Mouse (Mus musculus) NIH3T3 (cell line): Measurements from ENCODE around the gene Slc51a.
"Not testable (repeated sequence)": the region's sequence is repeated elsewhere in the genome, so short reads cannot be mapped to it uniquely, and the experiment has no call there.

Source experiments
- DNase-seq: peaks from one replicate; pipeline ENCODE4 v3.0.0-alpha.2; 2012; ENCODE audit warnings: low read depth

Slc51a gene

DNA sequence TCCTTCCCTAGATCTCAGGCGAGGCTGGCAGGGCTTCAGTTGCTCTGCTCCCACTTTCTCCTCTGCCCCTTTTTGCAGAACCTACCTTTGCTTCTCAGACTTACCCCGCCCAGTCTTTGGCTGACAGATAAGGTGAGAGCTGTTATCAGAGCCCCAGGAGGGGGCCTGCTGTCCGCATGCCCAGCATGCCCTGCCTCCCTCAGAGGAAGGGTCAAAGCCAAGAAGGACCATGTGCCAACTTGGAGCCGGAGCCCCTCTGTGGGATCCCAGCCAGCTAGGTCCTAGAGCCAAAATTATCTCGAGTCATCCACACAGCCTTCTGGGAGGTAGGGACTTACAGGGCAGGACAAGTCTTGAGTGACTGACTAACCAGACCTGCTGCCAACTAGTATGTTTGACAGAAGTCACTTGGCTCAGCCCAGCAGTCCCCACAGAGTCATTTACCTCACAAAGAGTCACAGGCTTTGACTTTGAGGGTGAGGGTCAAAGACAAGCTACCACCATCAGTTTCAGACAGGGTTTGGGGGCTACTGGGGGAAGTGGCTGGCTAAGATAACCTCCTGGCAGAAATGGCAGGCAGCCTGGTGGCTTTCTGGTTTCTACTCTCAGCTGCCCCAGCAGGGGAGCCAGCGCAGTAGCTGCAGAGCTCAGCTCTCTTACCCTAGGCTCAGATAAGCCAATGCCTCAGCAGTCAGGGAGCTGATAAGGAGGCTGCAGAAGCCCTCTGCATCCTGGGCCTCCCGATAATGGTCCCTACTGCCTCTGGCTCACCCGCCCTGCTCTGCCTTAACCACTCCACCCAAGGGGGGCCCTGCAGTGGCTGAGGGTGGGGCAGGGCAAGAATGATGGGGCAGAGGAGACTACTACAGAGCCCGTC, 21.6 kb upstream of the Slc51a start:
- DNase-seq, result no peak

DNA sequence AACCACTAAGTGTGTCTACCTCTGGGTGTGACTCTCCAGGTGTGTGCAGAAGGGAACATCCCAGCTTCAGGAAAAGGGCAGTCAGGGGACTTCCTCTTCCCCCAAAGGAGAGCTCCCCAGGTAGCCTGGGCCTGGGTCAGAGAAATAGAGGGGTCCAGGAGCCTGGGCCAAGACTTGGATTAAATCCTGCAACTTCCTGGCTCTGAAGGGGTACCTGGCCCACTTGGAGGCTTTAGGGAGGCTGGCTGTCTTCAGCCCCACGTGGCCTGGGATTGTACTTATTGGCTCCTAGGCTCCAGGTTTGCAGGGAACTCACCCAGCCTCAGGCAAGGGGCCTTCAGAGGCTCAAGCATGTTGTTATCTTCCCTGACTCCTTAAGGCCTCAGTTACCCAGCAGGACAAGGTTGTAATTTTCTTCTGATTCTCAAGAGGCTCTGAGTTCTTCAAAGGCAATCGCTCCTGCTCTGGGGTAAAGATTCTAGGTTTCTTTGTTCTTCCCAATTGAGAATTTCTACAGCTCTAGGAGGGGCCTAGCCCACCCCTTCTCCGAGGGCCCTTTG, 20.9 kb upstream of the Slc51a start:
- DNase-seq, result no peak

DNA sequence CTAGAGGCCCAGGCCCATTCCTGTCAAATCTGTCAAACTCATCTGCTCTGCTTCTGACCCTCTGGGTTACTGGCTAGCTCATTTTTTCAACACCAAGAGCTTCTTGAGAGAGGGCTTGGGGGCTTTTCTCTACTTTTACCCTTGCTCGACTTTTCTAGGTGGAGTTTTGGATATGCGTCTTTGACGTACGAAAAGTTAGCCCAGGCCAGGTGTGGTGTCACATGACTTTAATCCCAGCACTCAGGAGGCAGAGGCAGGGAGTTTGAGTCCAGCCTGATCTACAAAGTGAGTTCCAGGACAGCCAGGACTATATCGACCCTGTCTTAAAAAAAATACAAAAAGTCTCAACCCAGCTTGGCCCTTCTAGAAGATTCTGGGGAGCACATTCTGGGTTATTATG, 20.4 kb upstream of the Slc51a start:
- DNase-seq, result no peak

DNA sequence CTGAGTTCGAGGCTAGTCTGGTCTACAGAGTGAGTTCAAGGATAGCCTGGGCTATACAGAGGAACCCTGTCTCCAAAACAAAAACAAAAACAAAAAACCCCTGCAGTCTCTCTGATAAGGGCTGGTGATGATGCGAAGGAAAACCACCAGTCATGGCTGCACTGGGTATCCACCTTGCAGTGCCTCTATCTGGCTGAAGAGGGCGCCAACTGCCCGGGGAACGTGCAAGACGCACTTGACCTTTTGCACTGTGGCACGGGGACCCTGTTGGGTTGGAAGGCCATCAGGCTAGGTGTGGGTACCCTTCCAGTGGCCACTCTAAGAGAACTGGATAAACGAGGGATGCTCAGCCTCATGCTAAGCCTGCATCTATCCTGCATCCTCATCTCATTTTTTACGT, 19.7 kb upstream of the Slc51a start:
- peak; percentile 64 for DNase-seq

DNA sequence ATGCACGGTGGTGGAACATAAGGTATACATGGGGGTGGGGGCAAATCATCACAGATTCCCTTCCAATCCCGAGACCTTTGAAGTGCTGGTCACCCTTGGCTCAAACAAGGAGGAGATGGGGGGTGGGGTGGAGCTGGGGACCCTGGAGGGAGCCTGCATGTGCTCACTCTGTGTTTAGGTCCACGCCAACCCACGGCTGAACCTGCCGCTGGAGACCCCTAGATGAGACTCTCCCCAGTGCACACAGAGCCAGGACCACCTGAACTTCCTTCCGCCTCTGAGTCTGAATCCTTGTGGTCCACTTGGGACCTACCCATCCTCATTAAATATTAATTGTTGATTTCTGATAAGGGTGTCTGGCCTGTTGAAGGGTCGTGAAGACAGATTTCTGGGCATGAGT, 19.2 kb upstream of the Slc51a start:
- DNase-seq, result no peak

DNA sequence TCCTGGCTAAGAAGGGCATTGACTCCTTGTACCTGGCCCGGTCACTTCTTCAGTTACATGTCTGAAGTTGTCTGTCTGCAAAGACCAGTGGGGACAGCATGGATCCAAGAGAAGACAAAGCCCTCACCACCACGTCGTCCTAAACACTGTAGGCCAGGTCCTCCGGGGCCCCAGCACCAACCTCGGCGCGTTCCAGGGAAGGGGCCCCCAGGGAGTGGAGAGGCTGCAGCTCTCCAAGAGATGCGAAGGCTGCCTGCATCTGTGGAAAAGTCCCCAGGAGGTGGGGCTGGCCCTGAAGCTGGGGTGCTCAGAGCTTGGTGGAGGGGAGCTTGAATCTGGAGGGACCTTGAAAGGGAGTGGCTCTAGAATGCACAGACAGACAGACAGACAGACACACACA, 18.6 kb upstream of the Slc51a start:
- DNase-seq, result no peak

DNA sequence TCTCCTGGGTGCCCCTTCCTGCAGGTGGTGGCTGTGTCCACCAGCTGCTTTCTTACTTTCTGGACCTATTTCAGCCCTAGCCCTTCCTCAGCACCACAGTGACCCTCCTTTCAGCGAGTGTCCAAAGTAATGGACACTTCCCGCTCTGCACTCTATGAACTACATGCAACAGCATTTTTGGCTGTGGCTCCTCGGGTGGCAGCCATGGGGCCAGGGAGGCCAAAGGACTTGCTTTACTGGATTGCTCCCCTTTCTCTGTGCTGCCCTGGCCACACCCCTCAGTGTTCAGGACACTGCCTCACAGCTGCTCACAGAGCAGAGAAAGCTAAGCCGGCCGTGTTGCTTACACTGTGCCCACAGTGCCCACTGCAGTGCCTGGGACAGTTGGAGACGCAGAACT, 16.0 kb upstream of the Slc51a start:
- no peak for DNase-seq

DNA sequence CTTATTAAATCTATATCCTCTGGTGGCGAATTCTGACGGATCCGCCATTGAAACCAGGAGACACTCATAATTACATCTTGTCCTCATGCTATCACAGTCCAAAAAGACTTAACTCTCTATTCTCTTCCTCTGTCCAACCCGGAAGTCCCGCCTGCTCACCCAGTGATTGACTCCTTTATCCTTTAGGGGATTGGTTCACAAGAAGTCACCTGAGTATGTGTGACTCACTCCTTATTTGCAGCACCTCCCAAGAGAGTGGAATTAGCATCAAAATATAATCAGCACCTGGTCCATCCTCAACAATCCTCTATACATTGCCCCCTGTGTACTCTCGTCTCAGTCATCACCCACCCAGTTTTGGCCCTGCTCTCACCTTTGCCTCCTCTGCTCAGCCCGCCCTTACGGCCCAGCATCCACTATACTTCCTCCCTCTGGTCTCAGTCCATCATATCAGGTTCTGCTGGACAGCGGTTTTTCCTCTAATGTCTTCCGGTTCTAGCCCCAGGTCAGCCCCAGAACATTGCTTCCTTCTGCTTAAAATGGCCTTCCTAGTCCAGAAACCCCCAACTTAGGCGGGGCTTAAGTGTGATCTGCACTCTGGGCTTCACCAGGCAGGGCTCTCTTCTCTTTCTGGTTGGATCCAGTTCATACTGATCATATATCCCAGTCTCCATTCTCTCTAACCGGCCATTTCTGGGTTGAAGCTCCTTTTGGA, 15.1 kb upstream of the Slc51a start:
- DNase-seq, result no peak

DNA sequence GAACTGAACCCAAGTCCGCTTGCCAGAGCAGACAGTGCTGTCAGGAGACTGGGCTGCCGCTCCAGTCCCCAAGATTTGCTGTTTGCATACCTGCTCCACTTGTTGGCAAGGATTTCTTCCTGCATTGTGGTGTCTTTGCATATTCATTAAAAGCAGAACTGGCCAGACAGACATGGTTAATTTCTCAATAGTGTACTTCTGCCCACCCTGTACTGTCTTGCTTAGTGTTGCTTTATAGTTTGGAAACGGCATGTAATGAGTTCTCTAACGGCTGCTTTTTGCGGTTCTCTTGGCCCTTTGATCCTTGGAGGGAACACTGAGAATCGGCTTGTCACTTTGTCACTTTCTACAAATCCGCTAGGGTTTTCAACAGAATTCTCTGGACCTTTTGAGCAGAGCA, 13.8 kb upstream of the Slc51a start:
- no peak for DNase-seq

DNA sequence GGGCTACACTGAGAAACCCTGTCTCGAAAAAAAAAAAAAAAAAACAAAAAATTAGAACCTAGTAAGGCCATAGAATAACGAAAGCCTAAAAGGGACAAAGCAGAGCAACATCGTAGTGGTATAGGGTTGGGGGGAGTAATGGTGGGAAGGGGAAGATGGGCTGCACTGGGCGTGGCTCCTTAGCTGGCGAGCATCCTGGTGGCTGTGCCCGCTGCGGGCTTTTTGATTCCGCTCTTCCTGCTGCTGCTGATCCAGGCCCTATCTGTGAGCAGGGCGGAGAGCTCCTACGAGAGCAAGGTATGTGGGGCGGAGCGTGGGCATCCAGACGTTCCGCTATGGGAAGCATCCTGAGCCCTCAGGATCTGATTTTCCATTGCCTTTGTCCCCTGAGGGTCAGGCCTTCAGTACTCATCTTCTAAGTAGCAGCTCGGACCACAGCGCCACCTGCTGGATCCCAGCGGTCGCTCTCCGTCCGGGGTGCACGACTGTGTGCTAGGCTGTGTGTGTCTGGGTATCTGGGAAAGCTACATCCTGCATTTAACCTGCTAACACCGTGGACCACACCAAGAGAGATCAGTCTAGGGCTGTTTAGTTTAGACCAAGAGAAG, 11.9 kb upstream of the Slc51a start:
- DNase-seq, result peak; percentile 92

DNA sequence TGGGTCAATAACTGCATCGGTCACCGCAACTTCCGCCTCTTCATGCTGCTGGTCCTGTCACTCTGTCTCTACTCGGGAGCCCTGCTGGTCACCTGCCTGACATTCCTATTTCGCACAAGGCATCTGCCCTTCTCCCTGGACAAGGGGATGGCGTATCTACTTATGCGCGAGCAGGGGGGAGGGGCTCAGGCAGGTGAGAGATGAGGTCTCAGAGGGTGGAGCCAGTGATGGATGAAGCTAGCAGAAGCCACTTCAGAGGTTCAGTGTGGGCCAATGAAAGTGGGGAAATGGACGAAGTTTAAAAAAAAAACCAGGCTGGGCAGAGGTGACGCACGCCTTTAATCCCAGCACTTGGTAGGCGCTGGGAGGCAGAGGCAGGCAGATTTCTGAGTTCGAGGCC, 11.3 kb upstream of the Slc51a start:
- DNase-seq, result no peak

DNA sequence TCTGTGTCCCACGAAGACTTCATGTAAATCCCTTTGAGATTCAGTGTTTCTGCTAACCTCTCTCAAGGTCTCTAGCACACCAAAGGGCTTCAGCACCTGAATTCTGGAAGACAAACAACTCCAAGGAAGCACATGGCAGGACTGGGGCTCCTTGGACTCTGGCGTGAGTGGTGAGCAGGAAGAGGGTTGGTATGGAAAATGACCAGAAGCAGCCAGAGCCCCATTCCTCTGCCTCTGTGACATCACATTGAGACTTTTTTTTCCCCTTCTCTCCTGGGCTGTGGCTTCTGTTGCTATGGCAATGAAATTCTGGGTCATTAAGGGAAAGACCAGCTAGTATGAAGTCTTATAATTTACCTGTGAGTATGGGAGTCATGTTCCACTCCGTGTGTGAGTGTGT, 8.3 kb upstream of the Slc51a start, which contains the start of gene Zdhhc19:
Zdhhc19 (plus strand) TSS at position 301 of the 400 bp plus-strand sequence.
- DNase-seq, result no peak

DNA sequence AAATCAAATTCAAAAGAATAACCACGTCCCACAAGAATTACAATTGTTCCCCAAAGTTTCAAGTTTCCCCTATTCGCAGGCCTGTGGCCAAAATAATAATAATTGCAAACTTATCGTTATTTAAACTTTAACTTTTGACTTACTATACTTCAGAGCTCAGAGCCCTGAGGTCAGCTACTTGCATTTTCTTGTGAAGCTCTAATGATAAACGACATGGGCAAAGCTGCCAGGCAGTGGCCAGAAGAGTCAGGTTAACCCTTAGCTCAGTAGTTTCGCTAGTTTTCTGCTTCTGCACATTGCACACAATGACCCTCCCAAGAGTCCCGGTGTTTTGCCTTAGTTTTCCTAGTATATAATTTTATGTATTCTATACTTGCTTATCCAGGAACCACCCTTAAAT, 6.7 kb upstream of the Slc51a start:
- DNase-seq, result not testable (repeated sequence)

DNA sequence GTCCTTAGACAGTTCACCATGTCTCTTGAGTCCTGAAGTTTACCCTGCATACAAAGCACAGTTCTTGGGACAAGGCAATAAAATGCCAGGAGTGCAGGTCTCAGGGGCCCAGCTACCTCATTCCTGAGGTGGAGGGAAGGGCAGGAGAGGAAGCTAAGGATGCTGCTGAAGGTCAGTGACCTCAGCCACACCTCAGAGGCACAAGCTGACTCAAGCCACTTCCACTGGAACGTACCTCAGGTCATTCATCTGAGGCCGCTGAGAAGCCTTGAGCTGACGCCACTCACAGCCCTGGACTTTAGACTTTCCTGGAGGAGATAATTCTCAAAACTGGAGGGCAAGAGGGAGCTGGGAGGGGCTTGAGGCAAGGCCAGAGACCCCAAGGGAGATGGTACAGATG, 1.3 kb upstream of the Slc51a start:
- DNase-seq, result no peak

DNA sequence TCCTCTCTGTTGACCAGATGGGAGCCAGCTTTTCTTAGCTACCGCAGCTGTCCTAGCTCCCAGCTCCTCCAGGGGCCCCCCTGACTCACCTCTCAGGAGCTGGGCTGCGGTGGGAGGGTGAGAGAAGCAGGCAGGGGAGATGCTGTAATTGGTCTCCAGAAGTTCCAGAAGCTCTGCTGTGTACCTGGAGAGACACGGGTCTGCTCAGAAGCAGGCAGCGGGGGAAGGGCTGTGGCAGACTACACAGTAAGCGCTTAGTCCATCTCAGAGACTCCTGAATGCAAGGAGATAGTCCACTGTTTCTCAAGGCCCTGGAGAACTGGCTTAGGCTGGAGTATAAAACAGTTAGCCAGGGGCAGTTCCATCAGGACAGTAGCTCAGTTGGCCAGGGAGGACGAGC, 1.6 kb downstream of the Slc51a start:
- no peak for DNase-seq

DNA sequence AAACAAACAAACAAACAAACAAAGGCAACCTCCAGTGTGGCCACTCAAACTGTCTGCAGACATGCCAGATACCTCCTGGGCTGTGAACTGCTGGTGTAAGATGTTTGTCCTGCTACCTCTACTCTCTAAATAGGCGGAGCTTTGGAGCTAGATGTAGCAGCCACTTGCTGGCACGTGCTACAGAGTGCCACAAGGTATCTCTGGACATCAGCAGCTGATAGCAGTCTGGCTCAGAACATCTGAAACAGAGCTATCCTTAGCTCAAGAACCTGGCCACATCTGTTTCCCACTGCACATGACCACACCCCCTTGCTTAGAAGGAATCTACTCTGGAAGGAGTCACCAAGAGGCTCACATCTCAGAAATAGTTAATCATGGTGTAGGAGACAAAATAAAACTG, 2.5 kb downstream of the Slc51a start:
- no peak for DNase-seq

DNA sequence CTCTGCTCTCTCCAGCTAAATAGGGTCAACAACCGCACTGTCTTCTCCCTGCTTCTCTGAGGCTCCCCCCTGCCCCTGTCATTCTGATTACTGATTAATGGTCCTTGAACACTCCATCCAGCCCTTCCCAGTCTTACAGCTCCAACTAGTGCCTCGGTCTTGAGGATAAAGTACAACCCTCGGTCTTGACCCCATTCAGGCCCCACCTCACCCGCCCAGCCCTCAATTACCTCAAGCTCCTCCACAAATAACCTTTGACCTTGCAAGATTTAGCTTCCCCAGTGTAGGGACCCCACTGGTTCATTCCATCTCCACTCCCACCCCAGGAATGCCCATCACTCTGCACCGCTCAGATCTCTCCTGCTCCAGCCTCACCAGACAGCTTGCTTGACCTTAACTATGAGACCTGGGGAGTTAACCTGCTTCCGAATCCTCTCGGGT, 3.2 kb downstream of the Slc51a start:
- DNase-seq, result no peak

DNA sequence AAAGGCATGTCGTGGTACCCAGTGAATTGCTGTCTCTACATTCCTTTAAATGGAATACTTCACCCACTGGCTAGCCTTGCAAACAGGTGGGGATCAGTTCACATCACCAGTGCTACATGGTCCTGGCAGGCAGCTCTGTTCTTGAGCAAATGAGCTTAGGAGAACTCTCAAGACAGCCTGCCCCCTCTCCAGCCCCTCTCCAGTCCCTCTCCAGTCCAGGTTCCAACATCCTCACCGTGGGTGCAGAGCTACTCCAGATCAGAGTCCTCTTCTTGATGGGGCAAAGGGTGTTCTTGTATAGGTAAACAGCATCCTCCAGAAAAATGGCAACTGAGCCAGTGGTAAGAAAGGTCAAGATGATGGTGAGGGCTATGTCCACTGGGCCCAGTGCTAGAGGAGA, 8.3 kb downstream of the Slc51a start:
- DNase-seq, result no peak

DNA sequence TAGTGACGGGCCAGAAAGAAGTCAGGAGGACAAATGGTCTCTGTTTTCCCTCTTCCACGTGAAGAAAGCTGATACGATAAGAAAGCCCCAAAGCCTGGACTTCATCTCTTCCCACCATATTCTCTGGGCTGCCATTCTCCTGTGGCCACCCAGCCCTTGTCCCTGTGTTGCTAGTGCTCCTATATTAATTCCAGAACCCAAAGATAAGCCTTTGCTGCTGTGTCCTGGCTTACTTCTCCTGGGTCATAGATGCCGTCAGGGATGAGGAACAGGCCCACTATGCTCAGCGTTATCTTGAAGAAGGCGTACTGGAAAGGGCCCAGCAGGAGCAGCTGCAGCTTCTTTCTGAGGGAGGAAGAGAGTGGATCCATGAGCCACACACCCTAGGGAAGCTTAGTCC, 10.4 kb downstream of the Slc51a start:
- no peak for DNase-seq

DNA sequence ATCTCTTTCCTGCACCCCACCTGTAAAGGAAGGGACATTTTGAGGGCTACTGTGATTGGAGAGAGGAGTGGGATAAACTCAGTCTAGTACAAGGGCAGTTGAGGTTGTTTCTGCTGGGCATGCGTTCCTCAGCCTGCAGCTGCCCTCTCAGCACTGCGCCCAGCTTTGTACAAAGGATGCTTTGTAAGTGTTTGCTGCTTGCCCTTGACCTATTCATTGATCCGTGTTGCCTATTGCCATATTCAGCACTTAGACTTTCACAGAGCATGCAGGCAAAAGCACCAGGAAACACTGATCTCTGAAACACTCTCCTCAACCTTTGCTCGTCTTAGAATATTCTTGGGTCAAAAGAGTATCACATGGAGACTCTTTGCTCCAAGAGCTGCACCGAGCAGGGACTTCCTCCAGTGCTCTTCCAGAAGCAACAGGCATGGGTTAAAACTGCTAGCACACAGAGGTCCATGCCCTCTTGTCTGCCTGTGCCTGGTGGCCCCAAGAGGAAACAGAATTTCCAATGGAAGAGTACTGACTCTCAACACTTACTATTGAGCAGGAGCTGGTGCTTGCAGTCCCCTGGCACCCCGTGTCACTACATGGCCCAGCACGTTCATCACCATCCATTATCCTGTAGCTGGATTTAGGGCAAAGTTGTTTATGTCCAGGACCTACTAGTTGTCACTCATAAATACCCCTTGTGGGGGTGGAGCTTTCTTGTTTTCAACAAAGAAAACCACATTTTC, 15.2 kb downstream of the Slc51a start:
- DNase-seq, result no peak

DNA sequence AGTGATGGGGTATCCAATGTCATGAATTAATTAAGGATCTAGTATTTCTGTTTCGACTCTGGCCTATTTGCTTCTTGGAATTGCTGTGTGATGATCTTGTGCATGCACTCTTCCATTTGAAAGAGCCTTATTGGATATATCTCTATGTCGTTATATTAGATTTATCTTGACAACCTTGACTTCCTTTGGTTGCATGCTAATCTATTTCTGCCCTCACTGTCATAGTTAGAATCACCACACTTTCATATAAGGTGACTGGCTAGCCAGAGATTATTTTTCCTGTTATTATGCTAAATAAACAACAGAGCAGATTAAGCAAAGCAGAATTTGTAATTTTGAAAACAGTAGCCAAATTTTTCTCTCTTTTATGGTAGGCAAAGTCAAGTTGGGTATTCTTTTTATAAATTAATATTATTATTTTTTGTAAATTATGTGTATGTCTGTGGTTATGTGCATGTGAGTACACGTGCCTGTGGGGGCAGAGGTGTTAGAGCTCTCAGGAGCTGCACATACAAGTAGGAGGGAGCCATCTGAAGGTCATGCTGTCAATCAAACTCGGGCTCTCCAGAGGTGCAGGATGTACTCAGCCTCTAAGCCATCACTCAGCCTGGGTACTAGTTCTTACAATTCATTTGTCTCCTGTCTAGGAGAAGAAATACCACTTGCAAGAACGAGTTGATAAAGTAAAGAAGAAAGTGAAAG, 18.1 kb downstream of the Slc51a start:
- DNase-seq, result no peak
